Mouse (Mus musculus): ENCODE results near the gene Tbc1d23.

DNA sequence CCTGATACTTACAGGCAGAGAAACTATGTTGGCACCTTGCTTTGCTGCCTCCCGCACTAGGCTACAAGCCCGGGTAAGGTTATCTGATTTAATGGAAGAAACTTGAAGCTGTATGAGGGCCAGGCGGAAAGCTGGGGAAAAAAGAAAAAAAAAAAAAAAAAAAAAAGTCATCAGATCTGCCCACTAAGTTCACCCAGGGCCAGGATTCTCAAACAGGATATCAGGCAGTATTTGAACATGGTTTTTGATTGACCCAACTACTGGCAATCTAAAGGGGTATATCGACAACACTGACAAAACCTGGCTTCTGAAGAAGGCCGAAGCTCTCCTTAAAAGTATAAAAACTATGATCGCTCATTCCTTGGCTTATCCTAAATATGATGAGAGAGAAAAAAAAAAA, 65.2 kb downstream of the Tbc1d23 start:
- TF ChIP-seq POLR2A (IDR thresholded peaks at IDR 0.05; ENCODE audit: borderline replicate concordance, insufficient read depth, low read length): no peak
- TF ChIP-seq CTCF (IDR thresholded peaks at IDR 0.05; ENCODE audit: borderline replicate concordance, insufficient read depth, low read depth, low read length): no peak

Measured in cerebellum, adult 2 months (tissue).